Mouse (Mus musculus): ENCODE data around the gene Ano10. TPM values are rescaled to one million over a fixed set of nuclear protein-coding genes. Genes with fewer than 3 reads are reported as not detected.
A peak's percentile ranks its signal among the peaks of the same experiment; 100 is the strongest.

Ano10 gene
- polyA plus RNA-seq, 1 experiment = 54.4 TPM

DNA sequence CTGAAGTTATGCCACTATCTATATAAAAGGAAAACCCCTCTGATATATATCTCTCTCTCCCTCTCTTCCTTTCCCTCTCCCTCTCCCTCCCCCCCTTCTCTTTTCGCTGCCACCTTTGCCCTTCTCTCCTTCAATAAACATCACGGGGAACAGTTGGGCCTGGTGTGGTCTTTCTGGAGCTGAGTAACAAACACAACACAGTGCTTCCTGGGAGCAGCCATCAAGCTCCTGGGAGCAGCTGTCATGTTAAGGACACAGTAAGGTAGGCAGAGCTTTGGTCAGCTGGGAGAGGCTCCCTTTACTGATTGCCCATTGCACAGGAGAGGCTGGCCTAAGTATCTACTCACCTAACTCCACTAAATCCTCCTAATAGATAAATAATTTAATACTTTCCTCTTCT, 9.5 kb downstream of the Ano10 start:
- no peak for DNase-seq
- no peak overlapping the region for H3K4me3 ChIP-seq (ENCODE audit: insufficient read depth, low read depth, low read length)
- H3K27me3 ChIP-seq (replicated peaks; ENCODE audit: control insufficient read depth, insufficient read depth, low read length) = no peaks in the 10 kb centered on the region
- H3K4me1 ChIP-seq (ENCODE audit: control insufficient read depth, insufficient read depth, low read length) = peaks cover 10% of the 10 kb centered on the region
- 42% methylated on average over 2 of the region's 2 CpGs for WGBS
- no peaks in the 10 kb centered on the region for H3K36me3 ChIP-seq (ENCODE audit: control insufficient read depth, insufficient read depth, low read length)
- no peak for TF ChIP-seq POLR2A (IDR thresholded peaks at IDR 0.05; ENCODE audit: low read depth, low read length)
- no peak for TF ChIP-seq CTCF (conservative IDR thresholded peaks at IDR 0.05; ENCODE audit: insufficient read depth, insufficient read length, low read depth, low read length)
- no peak overlapping the region for H3K27ac ChIP-seq (ENCODE audit: insufficient read depth, low read depth, low read length)

DNA sequence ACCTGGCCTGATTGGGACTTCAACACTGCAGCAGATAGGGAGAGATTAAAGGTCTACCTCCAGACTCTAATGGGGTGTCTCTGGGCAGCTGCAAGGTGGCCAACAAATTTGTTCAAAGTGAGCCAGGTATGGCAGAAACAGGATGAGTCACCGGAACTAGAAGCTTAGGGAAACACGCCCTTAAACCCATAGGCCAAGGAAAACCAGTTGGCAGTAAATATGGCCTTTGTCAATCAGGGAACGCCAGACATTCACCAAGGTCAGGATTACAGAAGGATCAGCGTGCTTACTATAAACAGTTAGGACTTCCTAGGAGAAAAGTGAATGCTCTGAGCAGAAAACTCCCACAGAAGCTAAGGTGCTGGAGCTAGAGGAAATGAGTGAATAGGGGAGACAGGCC, 13.2 kb downstream of the Ano10 start:
- no peak overlapping the region for H3K27ac ChIP-seq (ENCODE audit: insufficient read depth, low read depth, low read length)
- TF ChIP-seq POLR2A (IDR thresholded peaks at IDR 0.05; ENCODE audit: low read depth, low read length) (no peak), CTCF (conservative IDR thresholded peaks at IDR 0.05; ENCODE audit: insufficient read depth, insufficient read length, low read depth, low read length) (no peak)
- no peaks in the 10 kb centered on the region for H3K36me3 ChIP-seq (ENCODE audit: control insufficient read depth, insufficient read depth, low read length)
- H3K27me3 ChIP-seq (replicated peaks; ENCODE audit: control insufficient read depth, insufficient read depth, low read length) = no peaks in the 10 kb centered on the region
- H3K4me1 ChIP-seq (ENCODE audit: control insufficient read depth, insufficient read depth, low read length) = peaks cover 7% of the 10 kb centered on the region
- no peak for DNase-seq
- 91% methylated on average over 4 of the region's 4 CpGs for WGBS
- H3K4me3 ChIP-seq (ENCODE audit: insufficient read depth, low read depth, low read length) = no peak overlapping the region

DNA sequence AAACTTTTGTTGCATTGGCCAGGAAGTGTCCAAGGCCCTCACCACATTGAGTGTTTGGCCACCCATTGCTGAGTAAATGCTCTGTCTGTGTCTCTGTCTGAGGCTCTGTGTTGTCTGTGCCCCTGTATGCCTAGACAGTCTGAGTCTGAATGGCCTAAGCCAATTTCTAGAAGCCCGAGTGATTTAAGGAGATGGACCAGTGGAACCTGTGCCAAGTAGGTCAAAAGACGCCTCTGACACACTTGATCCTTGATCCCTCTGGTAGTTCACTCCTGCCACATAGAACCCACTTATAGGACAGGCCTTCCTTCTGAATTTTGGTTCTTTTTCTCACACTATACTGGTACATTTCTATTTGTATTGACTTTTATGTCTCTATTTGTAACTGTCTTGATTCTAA, 17.6 kb downstream of the Ano10 start:
- DNase-seq = peak; percentile 58
- WGBS = 62% methylated on average over 2 of the region's 2 CpGs
- Histone ChIP-seq H3K4me3 (ENCODE audit: insufficient read depth, low read depth, low read length) (no peak overlapping the region), H3K4me1 (ENCODE audit: control insufficient read depth, insufficient read depth, low read length) (no peaks in the 10 kb centered on the region), H3K27ac (ENCODE audit: insufficient read depth, low read depth, low read length) (no peak overlapping the region), H3K36me3 (ENCODE audit: control insufficient read depth, insufficient read depth, low read length) (no peaks in the 10 kb centered on the region), H3K27me3 (replicated peaks; ENCODE audit: control insufficient read depth, insufficient read depth, low read length) (no peaks in the 10 kb centered on the region)
- no peak for TF ChIP-seq POLR2A (IDR thresholded peaks at IDR 0.05; ENCODE audit: low read depth, low read length)
- no peak for TF ChIP-seq CTCF (conservative IDR thresholded peaks at IDR 0.05; ENCODE audit: insufficient read depth, insufficient read length, low read depth, low read length)

DNA sequence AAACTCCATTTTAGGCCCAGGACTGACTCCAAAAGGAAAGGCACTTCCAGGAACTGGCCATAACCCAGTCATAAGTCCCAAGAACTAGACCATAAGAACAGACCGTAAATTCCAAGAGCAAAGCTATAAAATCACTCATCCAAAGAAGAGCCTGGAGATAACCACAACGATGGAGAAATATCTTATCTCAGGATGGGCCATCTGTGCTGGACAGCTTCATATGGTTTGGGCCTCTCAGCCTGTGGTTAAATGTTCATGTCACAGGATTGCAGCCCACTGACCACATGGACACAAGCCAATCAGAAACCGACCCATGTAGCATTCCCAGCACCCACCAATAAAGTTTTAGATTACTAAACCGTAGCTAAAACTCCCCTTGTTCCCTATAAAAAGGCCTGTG, 18.1 kb downstream of the Ano10 start:
- no peaks in the 10 kb centered on the region for H3K36me3 ChIP-seq (ENCODE audit: control insufficient read depth, insufficient read depth, low read length)
- no peak for DNase-seq
- no peak for TF ChIP-seq POLR2A (IDR thresholded peaks at IDR 0.05; ENCODE audit: low read depth, low read length)
- no peak for TF ChIP-seq CTCF (conservative IDR thresholded peaks at IDR 0.05; ENCODE audit: insufficient read depth, insufficient read length, low read depth, low read length)
- 60% methylated on average over 4 of the region's 4 CpGs for WGBS
- H3K4me3 ChIP-seq (ENCODE audit: insufficient read depth, low read depth, low read length) = no peak overlapping the region
- H3K27me3 ChIP-seq (replicated peaks; ENCODE audit: control insufficient read depth, insufficient read depth, low read length) = no peaks in the 10 kb centered on the region
- H3K4me1 ChIP-seq (ENCODE audit: control insufficient read depth, insufficient read depth, low read length) = no peaks in the 10 kb centered on the region
- H3K27ac ChIP-seq (ENCODE audit: insufficient read depth, low read depth, low read length) = no peak overlapping the region

DNA sequence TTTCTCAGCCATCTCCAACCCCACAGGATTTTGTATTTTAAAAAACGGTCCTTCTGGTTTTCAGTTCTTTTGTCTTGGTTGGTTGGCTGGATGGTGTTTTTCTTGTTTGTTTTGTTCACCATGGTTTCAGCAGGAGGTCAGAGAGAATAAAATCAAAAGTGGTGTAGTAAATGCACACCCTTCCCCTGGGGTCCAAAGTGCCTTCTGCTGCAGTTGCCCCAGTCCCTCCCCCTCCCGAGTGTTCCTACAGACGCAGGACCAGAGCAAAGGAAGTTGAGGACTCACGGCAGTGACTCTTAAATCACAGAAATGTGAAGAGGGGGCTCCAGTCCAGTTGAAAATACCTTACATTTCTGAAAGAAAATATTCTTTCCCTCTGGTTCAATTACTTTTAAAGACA, 19.9 kb downstream of the Ano10 start:
- H3K27ac ChIP-seq (ENCODE audit: insufficient read depth, low read depth, low read length) = no peak overlapping the region
- H3K4me1 ChIP-seq (ENCODE audit: control insufficient read depth, insufficient read depth, low read length) = no peaks in the 10 kb centered on the region
- H3K4me3 ChIP-seq (ENCODE audit: insufficient read depth, low read depth, low read length) = no peak overlapping the region
- TF ChIP-seq POLR2A (IDR thresholded peaks at IDR 0.05; ENCODE audit: low read depth, low read length) (no peak), CTCF (conservative IDR thresholded peaks at IDR 0.05; ENCODE audit: insufficient read depth, insufficient read length, low read depth, low read length) (no peak)
- no peaks in the 10 kb centered on the region for H3K27me3 ChIP-seq (replicated peaks; ENCODE audit: control insufficient read depth, insufficient read depth, low read length)
- 50% methylated on average over 4 of the region's 4 CpGs for WGBS
- H3K36me3 ChIP-seq (ENCODE audit: control insufficient read depth, insufficient read depth, low read length) = no peaks in the 10 kb centered on the region
- DNase-seq = peak; percentile 63

DNA sequence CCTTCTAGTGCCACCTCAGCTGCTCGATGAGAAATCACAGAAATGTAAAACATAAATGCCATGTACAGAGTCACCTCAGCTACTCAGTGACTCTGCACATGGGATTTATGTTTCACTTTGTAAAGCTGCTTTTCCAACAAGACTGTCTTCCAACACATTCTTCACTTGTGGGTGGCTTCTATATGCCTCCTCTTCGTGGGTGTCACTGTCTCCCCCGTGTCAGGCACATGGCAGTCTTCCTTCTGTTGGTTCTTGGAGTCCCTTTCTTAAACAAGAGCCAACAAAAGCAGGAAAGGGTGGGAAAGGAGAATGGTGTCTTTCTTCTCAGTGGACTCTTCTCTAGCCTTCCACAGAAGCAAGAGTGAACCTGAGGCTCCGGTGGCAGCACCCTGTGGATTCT, 20.3 kb downstream of the Ano10 start:
- DNase-seq = no peak
- 74% methylated on average over 4 of the region's 4 CpGs for WGBS
- Histone ChIP-seq H3K4me1 (ENCODE audit: control insufficient read depth, insufficient read depth, low read length) (no peaks in the 10 kb centered on the region), H3K27me3 (replicated peaks; ENCODE audit: control insufficient read depth, insufficient read depth, low read length) (no peaks in the 10 kb centered on the region), H3K4me3 (ENCODE audit: insufficient read depth, low read depth, low read length) (no peak overlapping the region), H3K27ac (ENCODE audit: insufficient read depth, low read depth, low read length) (no peak overlapping the region), H3K36me3 (ENCODE audit: control insufficient read depth, insufficient read depth, low read length) (no peaks in the 10 kb centered on the region)
- no peak for TF ChIP-seq CTCF (conservative IDR thresholded peaks at IDR 0.05; ENCODE audit: insufficient read depth, insufficient read length, low read depth, low read length)
- TF ChIP-seq POLR2A (IDR thresholded peaks at IDR 0.05; ENCODE audit: low read depth, low read length) = no peak

DNA sequence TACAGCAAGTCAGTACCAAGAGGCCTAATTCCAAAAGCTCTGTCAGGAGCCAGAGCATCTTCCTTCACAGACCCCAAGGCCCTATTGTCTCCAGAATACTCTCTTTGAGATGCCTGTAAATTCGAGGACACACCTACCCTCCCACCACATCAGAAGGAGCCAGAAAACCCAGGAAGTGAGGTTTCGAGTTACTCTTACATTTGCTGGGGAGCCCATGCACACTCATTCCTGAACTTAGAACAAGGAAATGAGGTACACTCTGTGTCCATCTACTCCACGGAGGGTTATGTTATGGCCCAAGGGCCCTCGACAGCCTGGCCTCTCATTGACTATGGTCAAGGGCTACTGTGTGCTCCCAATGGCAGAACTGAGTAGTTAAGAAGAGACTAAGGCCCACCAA, 22.4 kb downstream of the Ano10 start:
- WGBS = 65% methylated on average over 4 of the region's 4 CpGs
- Histone ChIP-seq H3K27ac (ENCODE audit: insufficient read depth, low read depth, low read length) (no peak overlapping the region), H3K4me3 (ENCODE audit: insufficient read depth, low read depth, low read length) (no peak overlapping the region), H3K36me3 (ENCODE audit: control insufficient read depth, insufficient read depth, low read length) (no peaks in the 10 kb centered on the region), H3K27me3 (replicated peaks; ENCODE audit: control insufficient read depth, insufficient read depth, low read length) (no peaks in the 10 kb centered on the region), H3K4me1 (ENCODE audit: control insufficient read depth, insufficient read depth, low read length) (no peaks in the 10 kb centered on the region)
- DNase-seq = no peak
- TF ChIP-seq POLR2A (IDR thresholded peaks at IDR 0.05; ENCODE audit: low read depth, low read length) (no peak), CTCF (conservative IDR thresholded peaks at IDR 0.05; ENCODE audit: insufficient read depth, insufficient read length, low read depth, low read length) (no peak)

DNA sequence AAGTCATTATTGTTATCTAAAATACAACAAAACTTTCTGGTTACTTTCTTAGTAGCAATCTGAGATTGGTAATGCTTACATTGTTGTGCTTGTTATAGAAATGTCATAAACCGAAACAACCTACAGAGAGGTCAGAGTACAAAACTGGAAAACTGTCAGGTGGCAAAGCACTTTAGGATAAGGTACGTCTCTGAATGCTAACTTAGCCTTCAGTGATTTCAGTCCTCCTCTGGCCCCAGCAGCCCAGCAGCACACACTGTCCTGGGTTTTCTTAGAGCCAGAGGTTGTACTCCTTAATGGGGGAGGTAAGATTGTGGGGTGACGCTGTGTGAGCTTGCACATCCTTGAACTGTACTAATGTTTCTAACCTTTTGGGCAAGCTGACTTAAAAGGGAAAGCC, 22.9 kb downstream of the Ano10 start:
- H3K27ac ChIP-seq (ENCODE audit: insufficient read depth, low read depth, low read length) = no peak overlapping the region
- H3K4me1 ChIP-seq (ENCODE audit: control insufficient read depth, insufficient read depth, low read length) = no peaks in the 10 kb centered on the region
- TF ChIP-seq CTCF (conservative IDR thresholded peaks at IDR 0.05; ENCODE audit: insufficient read depth, insufficient read length, low read depth, low read length) (no peak), POLR2A (IDR thresholded peaks at IDR 0.05; ENCODE audit: low read depth, low read length) (no peak)
- DNase-seq = no peak
- no peaks in the 10 kb centered on the region for H3K27me3 ChIP-seq (replicated peaks; ENCODE audit: control insufficient read depth, insufficient read depth, low read length)
- no peak overlapping the region for H3K4me3 ChIP-seq (ENCODE audit: insufficient read depth, low read depth, low read length)
- H3K36me3 ChIP-seq (ENCODE audit: control insufficient read depth, insufficient read depth, low read length) = no peaks in the 10 kb centered on the region
- WGBS = 93% methylated on average over 3 of the region's 3 CpGs

Data from kidney, adult 2 months (tissue).